Mouse (Mus musculus) small intestine, adult 10 weeks (tissue): ENCODE measurements around the gene Olfr414. TPM values are rescaled to one million over a fixed set of nuclear protein-coding genes. Genes with fewer than 3 reads are reported as not detected.

ENCODE experiments used
- polyA plus RNA-seq: library from polyadenylated mRNA; stranded (reverse); fragments of 350-450 nt; fragmentation: Illumina TruSeq; extraction: RNeasy Lipid Tissue Mini Kit (QIAGEN cat#74804); gene quantifications from one replicate; pipeline ENCODE4 v1.2.3, GENCODE M21; 2014; ENCODE audit warnings: low replicate concordance

The Olfr414 gene
- polyA plus RNA-seq: 0.07 TPM

DNA sequence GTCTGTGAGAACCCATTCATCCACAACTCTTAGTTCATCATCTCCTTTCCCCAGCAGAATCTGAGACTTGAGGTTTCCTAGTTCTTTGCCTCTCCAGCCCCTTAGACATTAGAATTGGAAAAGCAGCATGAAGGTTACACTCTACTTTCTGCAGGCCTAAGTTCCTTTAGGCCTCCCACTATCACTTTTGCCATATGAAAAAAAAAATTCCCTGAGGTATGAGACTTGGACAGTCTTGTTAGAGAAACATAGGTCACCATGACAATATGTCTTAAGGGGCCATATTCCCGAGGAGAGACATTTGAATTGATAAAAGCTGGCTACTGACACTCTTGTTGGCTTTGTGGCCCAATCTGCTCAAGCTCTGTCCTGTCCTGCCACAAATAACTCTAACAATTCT, at the start of gene Olfr414:
Gene Olfr414 (plus strand): TSS at position 301 of the 400 bp plus-strand sequence.

DNA sequence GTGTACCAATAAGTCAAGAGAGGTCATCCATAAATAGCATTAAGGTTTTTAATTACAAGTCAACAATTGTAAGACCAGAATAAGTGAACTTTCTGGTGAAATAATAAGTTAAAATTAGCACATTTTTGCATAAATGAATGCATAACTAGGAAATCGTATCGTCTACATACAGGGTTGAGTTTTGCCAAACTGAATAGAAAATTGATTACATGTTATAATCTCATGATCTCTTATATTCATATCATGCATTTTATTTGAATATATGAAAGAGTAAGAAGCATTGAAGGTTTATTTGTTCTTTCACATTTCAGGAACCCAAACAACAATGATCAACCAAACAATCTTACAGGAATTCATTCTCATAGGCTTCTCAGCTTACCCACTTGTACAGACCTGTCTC, 33.1 kb upstream of the Olfr414 start, which contains the start of gene Olfr248:
Gene Olfr248 (plus strand): TSS at position 301 of the 400 bp plus-strand sequence.

GRCm38 (mm10) chr1:174441782-174442181, 17.9 kb downstream of the Olfr414 start, which contains the start of gene Olfr220:
TSS of gene Olfr220 (plus strand) at chr1:174442082.

Other genes starting within 250 kb of the Olfr414 start
- gene Olfr419, start 172.0 kb upstream of the Olfr414 start, polyA plus RNA-seq: not detected
- 13.6 TPM for gene Mptx1, start 93.5 kb upstream of the Olfr414 start, polyA plus RNA-seq
- gene Olfr417, start 58.9 kb upstream of the Olfr414 start, polyA plus RNA-seq: not detected
- gene Olfr248, start 33.0 kb upstream of the Olfr414 start, polyA plus RNA-seq: not detected
- not detected for gene Olfr220, start 18.0 kb downstream of the Olfr414 start, polyA plus RNA-seq
- 0.59 TPM for gene Fmn2, start 77.8 kb downstream of the Olfr414 start, polyA plus RNA-seq